Mouse (Mus musculus) liver, adult 2 months (tissue): Measurements from ENCODE around the gene Fam19a1.

Experiments
- CTCF ChIP-seq: fragments of 200-500 bp; IDR thresholded peaks from 2 replicates; pipeline ENCODE4 v1.5.1; 2011; ENCODE audit warnings: low read depth, low read length, control low read depth
- POLR2A ChIP-seq: fragments of 200-500 bp; IDR thresholded peaks from 2 replicates; pipeline ENCODE4 v1.6.1; 2011; ENCODE audit warnings: low read length, control low read depth; ENCODE audit not compliant: insufficient read depth; ENCODE audit errors: extremely low read depth

- no peak for TF ChIP-seq CTCF
- no peak for TF ChIP-seq POLR2A
These were observed 1.2 kb downstream of the Fam19a1 start for GRCm38 (mm10) chr6:96114151-96114550.
